Mouse (Mus musculus) limb, embryonic 14.5 days (tissue): ENCODE data around the gene Mycn. TPM values are rescaled to one million over a fixed set of nuclear protein-coding genes. Genes with fewer than 3 reads are reported as not detected.
A peak's percentile ranks its signal among the peaks of the same experiment; 100 is the strongest.

Experiments used
- ATAC-seq: fragments of 200-750 bp; cut with Nextera tagmentation; 2 replicates; pipeline ENCODE4 v1.8.0; 2017; ENCODE audit warnings: low read depth, moderate number of reproducible peaks, moderate TSS enrichment; ENCODE audit not compliant: low FRiP score
- DNase-seq: peaks from one replicate; pipeline ENCODE4 v3.0.0-alpha.2; 2015; ENCODE audit warnings: low spot score
- H3K27ac ChIP-seq: fragments of 300-500 bp; sonication (generic); replicated peaks from 2 replicates; pipeline ENCODE4 v1.5.1; 2014; ENCODE audit warnings: low read depth, mild to moderate bottlenecking, low read length, moderate library complexity, mixed read lengths
- H3K27me3 ChIP-seq: fragments of 300-500 bp; sonication (generic); 2 replicates; pipeline ENCODE4 v1.6.1; 2014; ENCODE audit warnings: low read length, mixed read lengths; ENCODE audit not compliant: control insufficient read depth, insufficient read depth
- H3K36me3 ChIP-seq: fragments of 300-500 bp; sonication (generic); 2 replicates; pipeline ENCODE4 v1.6.1; 2014; ENCODE audit warnings: mild to moderate bottlenecking, low read length, moderate library complexity, mixed read lengths; ENCODE audit not compliant: control insufficient read depth, insufficient read depth
- H3K4me1 ChIP-seq: fragments of 300-500 bp; sonication (generic); 2 replicates; pipeline ENCODE4 v1.6.1; 2014; ENCODE audit warnings: antibody characterized with exemption, low read length, mixed read lengths; ENCODE audit not compliant: control insufficient read depth, insufficient read depth
- H3K4me2 ChIP-seq: fragments of 300-500 bp; sonication (generic); replicated peaks from 2 replicates; pipeline ENCODE4 v1.6.1; 2014; ENCODE audit warnings: low read depth, mild to moderate bottlenecking, low read length, moderate library complexity; ENCODE audit not compliant: severe bottlenecking
- H3K4me3 ChIP-seq: fragments of 300-500 bp; sonication (generic); replicated peaks from 2 replicates; pipeline ENCODE4 v1.5.1; 2014; ENCODE audit warnings: low read length
- H3K9ac ChIP-seq: fragments of 300-500 bp; sonication (generic); 2 replicates; pipeline ENCODE4 v1.6.1; 2014; ENCODE audit warnings: mild to moderate bottlenecking, low read depth, low read length, moderate library complexity; ENCODE audit not compliant: severe bottlenecking
- H3K9me3 ChIP-seq: fragments of 300-500 bp; sonication (generic); 2 replicates; pipeline ENCODE4 v1.6.1; 2016; ENCODE audit warnings: low read length; ENCODE audit not compliant: control insufficient read depth
- POLR2A ChIP-seq: fragments of 200-500 bp; IDR thresholded peaks from 2 replicates; pipeline ENCODE4 v1.8.0; 2012; ENCODE audit warnings: inconsistent platforms, mild to moderate bottlenecking, moderate library complexity, borderline replicate concordance; ENCODE audit not compliant: insufficient read depth, insufficient read length; ENCODE audit errors: extremely low read depth
- WGBS: fragments of 180-500 bp; shearing (Covaris S2); extraction: QIAGEN DNeasy Blood & Tissue Kit; methylation state at CpG from one replicate; pipeline ENCODE4 v1.1.7; 2014; 5-methylcytosine and 5-hydroxymethylcytosine counted together
- polyA plus RNA-seq, 2 experiments: library from polyadenylated mRNA; depleted of rRNA in 1 of 2; stranded (reverse) in 1 of 2; unstranded in 1 of 2; fragments of >200 nt; fragmentation: Nextera tagmentation in 1 of 2; extraction: Ambion mirVana in 1 of 2; gene quantifications; 2 replicates each; pipeline versions ENCODE4 v1.2.1 to v1.2.3; 2012 to 2014

Mycn gene
- polyA plus RNA-seq, 2 experiments: 20.6 to 27.9 TPM

DNA sequence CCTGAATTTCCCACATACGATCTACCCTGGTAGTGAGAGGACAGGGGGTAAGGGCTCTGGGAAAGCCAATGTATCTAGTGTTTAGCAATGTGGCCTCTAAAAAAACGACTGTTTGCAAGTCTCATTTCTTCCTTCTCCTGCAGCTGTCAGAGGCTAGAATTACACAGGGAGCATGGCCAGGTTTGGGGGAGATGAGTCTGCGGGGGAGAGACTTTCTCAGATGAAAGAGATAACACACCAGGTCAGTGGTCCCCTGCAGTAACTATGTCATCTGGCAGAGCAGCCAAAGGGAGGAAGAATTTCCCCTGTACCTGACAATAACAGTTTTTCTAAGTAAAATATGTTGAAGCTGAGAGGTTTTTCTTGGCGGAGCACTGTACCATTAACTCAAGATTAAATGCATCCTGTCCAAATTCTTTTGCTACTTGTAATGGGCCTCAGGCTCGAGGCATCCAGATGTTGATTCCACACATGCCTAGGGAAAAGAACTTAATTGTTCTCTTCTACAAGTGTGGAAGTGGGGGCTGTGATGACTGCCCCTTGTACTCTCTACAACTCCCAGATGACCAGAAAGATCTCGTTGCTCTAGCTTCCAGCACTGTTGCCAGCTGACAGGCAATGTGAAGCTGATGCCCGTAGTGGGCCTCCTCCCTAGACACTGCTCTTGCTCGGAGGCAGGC lies 31.2 kb upstream of the Mycn start:
- Histone ChIP-seq H3K9ac (no peak overlapping the region), H3K27ac (peak overlapping the region; percentile 26; the same call in 1 of the 2 replicates), H3K4me2 (no peak overlapping the region), H3K36me3 (no peaks in the 10 kb centered on the region), H3K9me3 (no peaks in the 10 kb centered on the region), H3K27me3 (no peaks in the 10 kb centered on the region), H3K4me1 (peaks cover 16% of the 10 kb centered on the region), H3K4me3 (no peak overlapping the region)
- DNase-seq (peak; percentile 81), ATAC-seq (peak; percentile 83)
- WGBS: 8% methylated on average over 8 of the region's 8 CpGs
- no peak for TF ChIP-seq POLR2A

DNA sequence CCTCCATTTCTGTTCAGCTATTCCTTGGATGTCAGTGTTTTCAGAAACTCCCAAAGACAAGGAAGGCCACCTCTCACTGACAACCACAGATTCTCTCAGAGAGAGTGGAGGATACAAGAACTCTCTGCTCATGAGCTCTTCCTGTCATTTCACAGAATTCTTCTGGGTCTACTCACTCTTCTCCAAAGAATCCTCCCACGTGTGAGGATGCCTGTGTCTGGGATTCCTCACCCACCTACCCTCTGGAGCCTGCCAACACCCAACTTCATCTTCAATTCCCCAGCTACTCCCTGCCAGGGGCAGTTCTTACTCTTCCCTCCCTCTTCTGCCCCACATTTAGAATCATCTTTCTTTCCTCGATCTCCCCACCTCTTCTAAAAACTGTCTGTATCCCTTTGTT lies 26.2 kb upstream of the Mycn start:
- no peak overlapping the region for H3K27ac ChIP-seq
- no peak for DNase-seq
- H3K9me3 ChIP-seq: no peaks in the 10 kb centered on the region
- no peak for TF ChIP-seq POLR2A
- H3K9ac ChIP-seq: no peak overlapping the region
- no peak for ATAC-seq
- H3K27me3 ChIP-seq: no peaks in the 10 kb centered on the region
- no peak overlapping the region for H3K4me3 ChIP-seq
- H3K4me2 ChIP-seq: no peak overlapping the region
- peaks cover 9% of the 10 kb centered on the region for H3K4me1 ChIP-seq
- no peaks in the 10 kb centered on the region for H3K36me3 ChIP-seq
- WGBS: 70% methylated on average over 2 of the region's 2 CpGs

DNA sequence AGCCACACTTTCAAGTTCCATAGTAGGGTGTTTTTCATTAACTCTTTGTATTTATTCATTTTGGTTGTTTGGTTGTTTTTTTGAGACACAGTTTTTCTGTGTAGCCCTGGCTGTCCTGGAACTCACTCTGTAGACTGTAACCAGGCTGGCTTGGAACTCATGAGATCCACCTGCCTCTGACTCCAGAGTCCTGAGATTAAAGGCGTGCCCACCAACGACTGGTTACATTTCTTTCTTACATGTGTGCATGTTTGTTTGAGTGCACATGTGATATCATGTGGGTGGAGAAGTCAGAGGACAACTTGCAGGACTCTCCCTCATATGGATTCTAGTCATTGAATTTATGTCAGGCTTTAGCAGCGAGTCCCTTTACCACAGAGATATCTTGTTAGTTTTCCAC lies 23.1 kb upstream of the Mycn start:
- Histone ChIP-seq H3K9me3 (no peaks in the 10 kb centered on the region), H3K4me2 (no peak overlapping the region), H3K4me3 (no peak overlapping the region), H3K4me1 (no peaks in the 10 kb centered on the region), H3K36me3 (no peaks in the 10 kb centered on the region), H3K27ac (no peak overlapping the region), H3K9ac (no peak overlapping the region), H3K27me3 (no peaks in the 10 kb centered on the region)
- no peak for TF ChIP-seq POLR2A
- WGBS: 87% methylated on average over 3 of the region's 3 CpGs
- no peak for ATAC-seq
- no peak for DNase-seq

DNA sequence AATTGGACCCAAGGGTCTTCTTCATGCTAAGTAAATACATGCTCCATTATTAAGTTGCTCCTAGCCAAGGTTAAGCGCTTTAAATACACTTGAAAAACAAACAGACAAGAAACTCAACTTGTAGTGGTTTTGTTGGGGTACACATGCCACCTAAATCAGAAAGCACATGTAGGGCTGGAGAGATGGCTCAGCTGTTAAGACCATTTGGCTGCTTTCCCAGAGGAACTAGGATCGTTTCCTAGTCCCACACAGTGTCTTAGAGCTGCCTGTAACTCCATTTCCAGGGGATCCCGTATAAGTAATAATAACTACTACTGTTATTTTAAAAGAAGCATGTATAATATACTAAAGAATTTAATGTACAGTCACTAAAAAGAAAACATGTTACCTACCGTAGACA lies 5.9 kb upstream of the Mycn start:
- 0 out of 2 replicates have a peak, but pooled peaks cover 4% of the 10 kb centered on the region for H3K4me1 ChIP-seq
- ATAC-seq: no peak
- H3K4me2 ChIP-seq: no peak overlapping the region
- no peaks in the 10 kb centered on the region for H3K27me3 ChIP-seq
- no peak overlapping the region for H3K9ac ChIP-seq
- H3K36me3 ChIP-seq: no peaks in the 10 kb centered on the region
- TF ChIP-seq POLR2A: no peak
- H3K4me3 ChIP-seq: no peak overlapping the region
- H3K9me3 ChIP-seq: no peaks in the 10 kb centered on the region
- DNase-seq: peak; percentile 21
- no peak overlapping the region for H3K27ac ChIP-seq
- 72% methylated on average over 4 of the region's 4 CpGs for WGBS

DNA sequence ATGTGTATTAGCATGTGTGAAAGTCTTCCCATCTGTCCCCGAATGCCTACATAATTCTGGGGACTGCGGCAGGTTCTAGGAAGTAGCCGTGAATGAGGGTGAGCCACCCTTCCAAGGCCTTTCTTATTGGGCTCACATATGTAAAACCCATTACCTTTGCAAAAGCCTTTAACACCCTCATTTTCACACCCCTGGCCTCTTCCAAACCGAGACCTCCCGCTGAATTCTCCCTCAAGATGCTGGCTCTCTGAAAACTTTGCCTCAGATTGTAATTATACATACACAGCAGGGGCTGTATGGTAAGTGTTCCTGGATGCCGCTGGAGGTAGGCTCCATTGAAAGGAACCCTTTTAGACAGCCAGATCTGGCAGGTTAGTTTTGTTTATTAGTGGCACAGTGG lies 1.6 kb upstream of the Mycn start:
- Histone ChIP-seq H3K27ac (no peak overlapping the region), H3K9me3 (no peaks in the 10 kb centered on the region), H3K9ac (no peak overlapping the region), H3K4me3 (no peak overlapping the region), H3K36me3 (no peaks in the 10 kb centered on the region), H3K27me3 (no peaks in the 10 kb centered on the region), H3K4me2 (0 out of 2 replicates have a peak overlapping the region, but pooled peaks have one; percentile 88), H3K4me1 (peaks cover 20% of the 10 kb centered on the region)
- DNase-seq (no peak), ATAC-seq (no peak)
- 14% methylated on average over 6 of the region's 6 CpGs for WGBS
- no peak for TF ChIP-seq POLR2A
